Mouse (Mus musculus): ENCODE results near the gene Lrp8. TPM values are rescaled to one million over a fixed set of nuclear protein-coding genes. Genes with fewer than 3 reads are reported as not detected.

Gene Lrp8
- polyA plus RNA-seq, 1 experiment from 2014 or later, result 1.9 TPM

GRCm38 (mm10) chr4:107766182-107766581, 35.9 kb upstream of the Lrp8 start:
- 74% methylated on average over 5 of the region's 5 CpGs for WGBS
- H3K27ac ChIP-seq (ENCODE audit: low read depth), result no peak overlapping the region
- H3K4me1 ChIP-seq (ENCODE audit: insufficient read depth), result no peaks in the 10 kb centered on the region
- no peaks in the 10 kb centered on the region for H3K36me3 ChIP-seq (ENCODE audit: insufficient read depth)
- H3K27me3 ChIP-seq (ENCODE audit: insufficient read depth, low read length), result peaks cover 3% of the 10 kb centered on the region; the same call in 1 of the 2 replicates
- TF ChIP-seq CTCF (IDR thresholded peaks at IDR 0.05; ENCODE audit: low read depth), result no peak
- H3K4me3 ChIP-seq (ENCODE audit: low read depth, low read length), result no peak overlapping the region
- no peaks in the 10 kb centered on the region for H3K9me3 ChIP-seq (ENCODE audit: low read depth, low read length)
- no peak overlapping the region for H3K4me2 ChIP-seq
- no peak overlapping the region for H3K9ac ChIP-seq
- no peak for ATAC-seq (ENCODE audit: insufficient read depth)
- no peak for DNase-seq

DNA sequence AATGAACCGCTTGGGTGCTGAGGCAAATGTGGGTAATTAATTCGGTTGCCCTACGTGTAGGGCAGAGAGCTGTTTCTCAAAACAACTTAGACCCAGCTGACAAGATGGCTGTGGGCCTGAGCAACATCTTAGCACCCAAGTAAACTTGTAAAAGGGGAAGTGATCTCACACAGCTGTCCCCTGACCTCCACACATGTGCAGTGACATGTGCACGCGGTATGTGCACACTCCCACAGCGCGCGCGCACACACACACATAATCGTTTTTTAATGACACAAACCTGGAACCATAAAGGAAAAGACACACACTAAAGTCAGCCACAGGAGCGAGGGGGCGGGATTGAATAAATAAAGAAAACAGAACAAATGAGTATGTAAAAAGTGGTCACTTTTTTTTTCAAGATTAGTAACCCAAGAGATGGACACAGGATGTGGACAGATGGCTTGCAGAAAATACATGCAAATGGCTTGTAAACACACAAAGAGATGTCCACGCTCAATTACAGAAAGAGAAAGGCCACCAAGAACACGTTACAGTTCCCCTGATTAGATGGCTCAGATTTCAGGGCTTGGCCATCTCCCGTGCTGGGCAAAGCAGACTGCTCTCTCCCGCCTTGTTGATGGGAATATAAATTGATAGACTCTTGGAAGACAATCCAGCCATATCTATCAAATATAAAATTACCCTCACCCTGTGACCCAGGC, 29.8 kb upstream of the Lrp8 start:
- no peak overlapping the region for H3K9ac ChIP-seq
- no peaks in the 10 kb centered on the region for H3K4me1 ChIP-seq (ENCODE audit: insufficient read depth)
- no peak overlapping the region for H3K4me2 ChIP-seq
- no peaks in the 10 kb centered on the region for H3K36me3 ChIP-seq (ENCODE audit: insufficient read depth)
- DNase-seq (no peak), ATAC-seq (ENCODE audit: insufficient read depth) (no peak)
- WGBS, result 71% methylated on average over 16 of the region's 16 CpGs
- H3K27me3 ChIP-seq (ENCODE audit: insufficient read depth, low read length), result peaks cover 3% of the 10 kb centered on the region; the same call in 1 of the 2 replicates
- H3K9me3 ChIP-seq (ENCODE audit: low read depth, low read length), result 0 out of 2 replicates have a peak, but pooled peaks cover 3% of the 10 kb centered on the region
- no peak overlapping the region for H3K4me3 ChIP-seq (ENCODE audit: low read depth, low read length)
- no peak for TF ChIP-seq CTCF (IDR thresholded peaks at IDR 0.05; ENCODE audit: low read depth)
- H3K27ac ChIP-seq (ENCODE audit: low read depth), result no peak overlapping the region

GRCm38 (mm10) chr4:107774868-107775267, 27.2 kb upstream of the Lrp8 start:
- no peak for TF ChIP-seq CTCF (IDR thresholded peaks at IDR 0.05; ENCODE audit: low read depth)
- H3K4me2 ChIP-seq, result no peak overlapping the region
- H3K9me3 ChIP-seq (ENCODE audit: low read depth, low read length), result 0 out of 2 replicates have a peak, but pooled peaks cover 3% of the 10 kb centered on the region
- DNase-seq (no peak), ATAC-seq (ENCODE audit: insufficient read depth) (no peak)
- no peak overlapping the region for H3K4me3 ChIP-seq (ENCODE audit: low read depth, low read length)
- H3K4me1 ChIP-seq (ENCODE audit: insufficient read depth), result no peaks in the 10 kb centered on the region
- no peaks in the 10 kb centered on the region for H3K36me3 ChIP-seq (ENCODE audit: insufficient read depth)
- no peak overlapping the region for H3K27ac ChIP-seq (ENCODE audit: low read depth)
- no peak overlapping the region for H3K9ac ChIP-seq
- H3K27me3 ChIP-seq (ENCODE audit: insufficient read depth, low read length), result no peaks in the 10 kb centered on the region
- 37% methylated on average over 2 of the region's 2 CpGs for WGBS

GRCm38 (mm10) chr4:107775672-107776071, 26.4 kb upstream of the Lrp8 start:
- H3K27ac ChIP-seq (ENCODE audit: low read depth), result no peak overlapping the region
- TF ChIP-seq CTCF (IDR thresholded peaks at IDR 0.05; ENCODE audit: low read depth), result no peak
- 18% methylated on average over 7 of the region's 7 CpGs for WGBS
- no peak overlapping the region for H3K4me3 ChIP-seq (ENCODE audit: low read depth, low read length)
- H3K27me3 ChIP-seq (ENCODE audit: insufficient read depth, low read length), result no peaks in the 10 kb centered on the region
- 0 out of 2 replicates have a peak, but pooled peaks cover 3% of the 10 kb centered on the region for H3K9me3 ChIP-seq (ENCODE audit: low read depth, low read length)
- H3K4me1 ChIP-seq (ENCODE audit: insufficient read depth), result no peaks in the 10 kb centered on the region
- H3K4me2 ChIP-seq, result no peak overlapping the region
- H3K9ac ChIP-seq, result no peak overlapping the region
- no peak for DNase-seq
- ATAC-seq (ENCODE audit: insufficient read depth), result peak; percentile 35; the same call in 1 of the 2 replicates
- no peaks in the 10 kb centered on the region for H3K36me3 ChIP-seq (ENCODE audit: insufficient read depth)

- no peak overlapping the region for H3K27ac ChIP-seq (ENCODE audit: low read depth)
- DNase-seq (peak; percentile 54), ATAC-seq (ENCODE audit: insufficient read depth) (no peak)
- H3K9me3 ChIP-seq (ENCODE audit: low read depth, low read length), result 0 out of 2 replicates have a peak, but pooled peaks cover 3% of the 10 kb centered on the region
- no peak overlapping the region for H3K4me3 ChIP-seq (ENCODE audit: low read depth, low read length)
- TF ChIP-seq CTCF (IDR thresholded peaks at IDR 0.05; ENCODE audit: low read depth), result no peak
- H3K36me3 ChIP-seq (ENCODE audit: insufficient read depth), result no peaks in the 10 kb centered on the region
- no peak overlapping the region for H3K9ac ChIP-seq
- 39% methylated on average over 5 of the region's 5 CpGs for WGBS
- H3K4me2 ChIP-seq, result no peak overlapping the region
- H3K27me3 ChIP-seq (ENCODE audit: insufficient read depth, low read length), result no peaks in the 10 kb centered on the region
- H3K4me1 ChIP-seq (ENCODE audit: insufficient read depth), result no peaks in the 10 kb centered on the region
Measured at GRCm38 (mm10) chr4:107776990-107777673, 24.9 kb upstream of the Lrp8 start.

- H3K4me1 ChIP-seq (ENCODE audit: insufficient read depth), result no peaks in the 10 kb centered on the region
- ATAC-seq (ENCODE audit: insufficient read depth) (0 out of 2 replicates have a peak, but pooled peaks have one; percentile 47), DNase-seq (peak; percentile 64)
- no peak overlapping the region for H3K27ac ChIP-seq (ENCODE audit: low read depth)
- no peak overlapping the region for H3K9ac ChIP-seq
- no peaks in the 10 kb centered on the region for H3K27me3 ChIP-seq (ENCODE audit: insufficient read depth, low read length)
- H3K4me2 ChIP-seq, result no peak overlapping the region
- no peak overlapping the region for H3K4me3 ChIP-seq (ENCODE audit: low read depth, low read length)
- WGBS, result 44% methylated on average over 10 of the region's 10 CpGs
- no peaks in the 10 kb centered on the region for H3K36me3 ChIP-seq (ENCODE audit: insufficient read depth)
- no peak for TF ChIP-seq CTCF (IDR thresholded peaks at IDR 0.05; ENCODE audit: low read depth)
- H3K9me3 ChIP-seq (ENCODE audit: low read depth, low read length), result no peaks in the 10 kb centered on the region
Measured at GRCm38 (mm10) chr4:107783541-107783940, 18.5 kb upstream of the Lrp8 start.

DNA sequence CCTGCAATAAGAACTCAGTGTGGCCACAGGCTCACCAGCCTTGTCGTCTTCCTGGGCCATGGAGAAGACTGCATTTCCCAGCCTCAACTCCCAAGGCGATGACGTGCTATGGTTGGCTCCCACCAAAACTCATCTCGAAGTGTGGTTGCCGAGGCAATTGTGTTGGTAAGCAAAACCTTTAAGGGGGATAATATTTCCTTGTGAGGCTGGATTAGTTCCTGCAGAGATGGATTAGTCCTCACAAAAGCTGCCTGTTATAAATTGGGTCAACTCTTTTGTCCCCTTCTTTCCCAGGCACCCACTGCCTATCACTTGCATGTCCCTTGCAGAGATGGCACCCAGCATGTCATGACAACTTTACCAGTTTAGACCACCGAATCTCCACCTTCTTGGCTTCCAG, 13.2 kb upstream of the Lrp8 start:
- H3K4me3 ChIP-seq (ENCODE audit: low read depth, low read length), result no peak overlapping the region
- no peaks in the 10 kb centered on the region for H3K9me3 ChIP-seq (ENCODE audit: low read depth, low read length)
- DNase-seq (no peak), ATAC-seq (ENCODE audit: insufficient read depth) (no peak)
- no peak overlapping the region for H3K9ac ChIP-seq
- no peak overlapping the region for H3K4me2 ChIP-seq
- no peaks in the 10 kb centered on the region for H3K4me1 ChIP-seq (ENCODE audit: insufficient read depth)
- TF ChIP-seq CTCF (IDR thresholded peaks at IDR 0.05; ENCODE audit: low read depth), result no peak
- 88% methylated on average over 6 of the region's 6 CpGs for WGBS
- H3K27ac ChIP-seq (ENCODE audit: low read depth), result no peak overlapping the region
- no peaks in the 10 kb centered on the region for H3K27me3 ChIP-seq (ENCODE audit: insufficient read depth, low read length)
- H3K36me3 ChIP-seq (ENCODE audit: insufficient read depth), result no peaks in the 10 kb centered on the region
